Mouse (Mus musculus) left cerebral cortex, postnatal 4 days (tissue): ENCODE results near the gene Slc6a2. TPM values are rescaled to one million over a fixed set of nuclear protein-coding genes. Genes with fewer than 3 reads are reported as not detected.

Source experiments
- DNase-seq: peaks from one replicate; pipeline ENCODE4 v3.0.0-alpha.2; 2022
- intact Hi-C: fragments of 180-260 bp; cut with DNase I; formaldehyde crosslinking; loops from one replicate; pipeline ENCODE4 v1.15.1; 2025
- microRNA-seq: library from miRNA; unstranded; fragments of <30 nt; microRNA quantifications from one replicate; pipeline ENCODE4 v1.2.0, GENCODE M21; 2022
- total RNA-seq, 2 experiments: library from RNA; stranded (reverse); gene quantifications; 2 replicates each; pipeline ENCODE4 v1.2.3; 2021

The Slc6a2 gene
- total RNA-seq, 2 experiments from 2014 or later = 0.24 to 0.26 TPM

GRCm38 (mm10) chr8:93014300-93014699 lies 54.4 kb downstream of the Slc6a2 start:
- DNase-seq = no peak
- intact Hi-C loops = loop anchor here (2.0 kb wide), 1 partner anchor 81 kb away; no protein-coding TSS in a partner anchor

GRCm38 (mm10) chr8:93021738-93022137 lies 61.9 kb downstream of the Slc6a2 start:
- intact Hi-C loops = no loop called here
- no peak for DNase-seq

- no peak for DNase-seq
- intact Hi-C loops = no loop called here
Observed at GRCm38 (mm10) chr8:93030664-93031063, 70.8 kb downstream of the Slc6a2 start.

- DNase-seq = no peak
- intact Hi-C loops = no loop called here
Observed at GRCm38 (mm10) chr8:93038831-93039230, 79.0 kb downstream of the Slc6a2 start.

GRCm38 (mm10) chr8:93040256-93040655 lies 80.4 kb downstream of the Slc6a2 start:
- DNase-seq = no peak
- intact Hi-C loops = no loop called here

- DNase-seq = no peak
- intact Hi-C loops = no loop called here
Observed at GRCm38 (mm10) chr8:93040776-93041567, 81.1 kb downstream of the Slc6a2 start.

GRCm38 (mm10) chr8:93043083-93043482 lies 83.2 kb downstream of the Slc6a2 start:
- intact Hi-C loops = no loop called here
- no peak for DNase-seq

GRCm38 (mm10) chr8:93048092-93048491 lies 88.2 kb downstream of the Slc6a2 start, which contains the start of gene Ces1a:
TSS of gene Ces1a (minus strand) at chr8:93048192.
- DNase-seq = no peak
- intact Hi-C loops = no loop called here

GRCm38 (mm10) chr8:93048510-93049416 lies 88.9 kb downstream of the Slc6a2 start:
- no peak for DNase-seq
- intact Hi-C loops = no loop called here

Small RNAs within 50 kb of the gene (microRNA-seq; reads per million reads assigned to microRNA genes)
- gene Gm22151 = not detected

Other genes with a start within 250 kb of the Slc6a2 start
- 10 to 100 TPM; 12.2 to 14.2 TPM for gene Mmp2, start 132.8 kb upstream of the Slc6a2 start, total RNA-seq
- 1 to 10 TPM; 7.1 to 7.8 TPM for gene Lpcat2, start 104.7 kb upstream of the Slc6a2 start, total RNA-seq
- 1 to 10 TPM; 2.1 to 2.2 TPM for gene Capns2, start 58.7 kb upstream of the Slc6a2 start, total RNA-seq
- gene Ces1a, start 88.1 kb downstream of the Slc6a2 start, total RNA-seq = not detected
- not detected for gene Ces1b, start 119.9 kb downstream of the Slc6a2 start, total RNA-seq
- not detected for gene Ces1c, start 171.2 kb downstream of the Slc6a2 start, total RNA-seq
- not detected for gene Ces1d, start 237.8 kb downstream of the Slc6a2 start, total RNA-seq